Mouse (Mus musculus) lung, adult 2 months (tissue): ENCODE measurements around the gene Tmem116.

Experiments
- CTCF ChIP-seq: fragments of 200-500 bp; IDR thresholded peaks from 2 replicates; pipeline ENCODE4 v1.5.1; 2011; ENCODE audit warnings: mild to moderate bottlenecking, low read length, control low read depth; ENCODE audit not compliant: insufficient read depth
- POLR2A ChIP-seq: fragments of 200-500 bp; IDR thresholded peaks from 2 replicates; pipeline ENCODE4 v1.6.1; 2011; ENCODE audit warnings: low read depth, mild to moderate bottlenecking, control low read depth, low read length, borderline replicate concordance; ENCODE audit errors: extremely low read depth

DNA sequence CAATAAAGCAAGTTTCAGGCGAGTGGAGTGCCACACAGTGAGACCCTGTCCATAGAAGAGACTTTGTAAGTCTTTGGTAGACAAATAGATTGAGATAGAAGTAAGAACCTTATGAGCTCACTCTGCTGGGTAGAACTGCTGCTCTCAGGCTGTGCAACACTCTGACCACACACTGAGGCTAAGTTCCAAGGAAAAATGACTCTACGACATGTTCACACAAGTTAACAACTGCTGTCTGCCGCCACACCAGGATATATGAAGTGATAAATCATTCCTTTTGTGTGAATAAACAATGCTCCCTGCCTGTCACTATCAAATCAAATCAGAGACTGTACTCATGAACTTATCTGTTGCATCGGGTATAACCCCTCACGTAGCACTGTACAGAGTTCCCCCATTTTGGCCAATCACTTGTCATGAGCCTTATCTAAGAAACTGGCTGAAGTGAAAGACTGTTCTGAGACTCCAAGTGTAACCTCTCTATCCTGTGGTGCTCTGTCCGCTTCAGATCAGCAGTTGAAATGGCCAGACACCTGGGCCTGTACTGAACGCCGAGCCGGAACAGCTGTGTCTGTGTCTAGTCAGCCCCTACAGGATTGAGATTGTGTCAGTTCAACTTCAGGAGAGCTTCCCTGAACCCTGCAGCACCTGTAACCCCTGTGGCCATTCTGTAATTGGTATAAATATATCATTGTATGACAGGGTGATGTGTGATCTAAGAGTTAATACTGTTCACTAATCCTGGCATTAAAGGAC lies 4.0 kb downstream of the Tmem116 start:
- TF ChIP-seq POLR2A = no peak
- no peak for TF ChIP-seq CTCF
